ENCODE assay signal across 11 mouse cellular contexts in genomic region chr14:121799112-121799511, GRCm38 (mm10). TPM values are rescaled to one million over a fixed set of nuclear protein-coding genes. Genes with fewer than 3 reads are reported as not detected.
A peak's percentile ranks its signal among the peaks of the same experiment; 100 is the strongest.
DNase-seq lines count a peak whose midpoint lies in the region; ATAC-seq and TF ChIP-seq lines count a peak whose summit lies in the region.
"Had no signal": no experiment of that assay in that cellular context is flagged by ENCODE, and none has a peak within 500 bp of the region (broad histone marks: within the 10 kb centered on the region; RNA-seq: fewer than 3 reads in every experiment).

No protein-coding gene starts in this region.

- TF ChIP-seq CTCF in heart, adult 2 months (IDR thresholded peaks at IDR 0.05) = no peak
- no peak for TF ChIP-seq CTCF in stomach, postnatal 0 days (IDR thresholded peaks at IDR 0.05; ENCODE audit: low read depth)

- WGBS in heart, embryonic 11.5 days (ENCODE audit: insufficient replicate concordance) = 54% methylated on average over 7 of the region's 7 CpGs
- 55% methylated on average over 7 of the region's 7 CpGs for WGBS in heart, adult 2 months
- WGBS in neural tube, embryonic 13.5 days = 68% methylated on average over 7 of the region's 7 CpGs
- WGBS in large intestine, adult 2 months = 10% methylated on average over 7 of the region's 7 CpGs
- WGBS in stomach, postnatal 0 days = 27% methylated on average over 7 of the region's 7 CpGs
- WGBS in midbrain, embryonic 11.5 days = 86% methylated on average over 7 of the region's 7 CpGs

- H3K4me1 ChIP-seq in heart, embryonic 11.5 days (ENCODE audit: control insufficient read depth, insufficient read depth, low read length) = peaks cover 3% of the 10 kb centered on the region; the same call in 1 of the 2 replicates
- no peaks in the 10 kb centered on the region; the same call in 1 of the 2 replicates for H3K4me1 ChIP-seq in heart, adult 2 months (ENCODE audit: control insufficient read depth, insufficient read depth, low read length)
- H3K4me1 ChIP-seq in neural tube, embryonic 13.5 days (replicated peaks) = peaks cover 14% of the 10 kb centered on the region
- H3K4me1 ChIP-seq in stomach, postnatal 0 days (replicated peaks; ENCODE audit: control insufficient read depth, insufficient read depth) = no peaks in the 10 kb centered on the region
- no peaks in the 10 kb centered on the region; the same call in 1 of the 2 replicates for H3K4me1 ChIP-seq in midbrain, embryonic 11.5 days (ENCODE audit: control insufficient read depth, insufficient read depth, low read length)

- intact Hi-C loops in heart, adult 2 months (cut with DNase I) = loop anchor here (5.0 kb wide), 3 partner anchors 78 to 152 kb away; partner anchors contain the start of gene Ubac2

- no peak overlapping the region for H3K27ac ChIP-seq in heart, embryonic 11.5 days (ENCODE audit: low read depth, low read length)
- no peak overlapping the region for H3K27ac ChIP-seq in heart, adult 2 months
- no peak overlapping the region for H3K27ac ChIP-seq in neural tube, embryonic 13.5 days (replicated peaks)
- 0 out of 2 replicates have a peak overlapping the region, but pooled peaks have one; percentile 8 for H3K27ac ChIP-seq in stomach, postnatal 0 days (replicated peaks)
- H3K27ac ChIP-seq in midbrain, embryonic 11.5 days (ENCODE audit: low read depth, low read length) = no peak overlapping the region
- H3K27ac ChIP-seq: embryonic facial prominence, embryonic 13.5 days had no signal

- H3K79me2 ChIP-seq in heart, adult 2 months (replicated peaks; ENCODE audit: control insufficient read depth, insufficient read depth, low read length) = no peaks in the 10 kb centered on the region

- no peak overlapping the region for H3K9ac ChIP-seq in heart, embryonic 11.5 days (ENCODE audit: low read depth, low read length)
- no peak overlapping the region for H3K9ac ChIP-seq in heart, adult 2 months (ENCODE audit: low read depth, low read length)
- no peak overlapping the region for H3K9ac ChIP-seq in neural tube, embryonic 13.5 days
- H3K9ac ChIP-seq in stomach, postnatal 0 days (ENCODE audit: low read length) = no peak overlapping the region
- H3K9ac ChIP-seq in midbrain, embryonic 11.5 days (ENCODE audit: low read length) = no peak overlapping the region
- H3K9ac ChIP-seq: limb, embryonic 12.5 days had no signal

- TF ChIP-seq EP300 in heart, adult 2 months (IDR thresholded peaks at IDR 0.05; ENCODE audit: insufficient read depth, low read depth, low read length) = no peak
- TF ChIP-seq EP300 in stomach, postnatal 0 days (optimal IDR thresholded peaks at IDR 0.05) = no peak

- H3K4me2 ChIP-seq in heart, embryonic 11.5 days = peak overlapping the region; percentile 97
- H3K4me2 ChIP-seq in neural tube, embryonic 13.5 days = peak overlapping the region; percentile 79; the same call in 1 of the 2 replicates
- peak overlapping the region; percentile 69 for H3K4me2 ChIP-seq in stomach, postnatal 0 days (replicated peaks; ENCODE audit: low read depth)
- H3K4me2 ChIP-seq in midbrain, embryonic 11.5 days = no peak overlapping the region

- no peak for ATAC-seq in heart, embryonic 11.5 days (replicated peaks; ENCODE audit: insufficient number of reproducible peaks, low FRiP score, low TSS enrichment)
- ATAC-seq in neural tube, embryonic 13.5 days (ENCODE audit: low read depth) = no peak
- ATAC-seq in stomach, postnatal 0 days (ENCODE audit: low FRiP score, low TSS enrichment) = no peak
- no peak for ATAC-seq in midbrain, embryonic 11.5 days (ENCODE audit: low FRiP score)

- no peaks in the 10 kb centered on the region for H3K9me3 ChIP-seq in heart, embryonic 11.5 days (replicated peaks; ENCODE audit: control insufficient read depth, low read length)
- H3K9me3 ChIP-seq in neural tube, embryonic 13.5 days = no peaks in the 10 kb centered on the region
- H3K9me3 ChIP-seq in stomach, postnatal 0 days (ENCODE audit: control insufficient read depth, low read length) = no peaks in the 10 kb centered on the region
- no peaks in the 10 kb centered on the region for H3K9me3 ChIP-seq in midbrain, embryonic 11.5 days (ENCODE audit: control insufficient read depth, low read length)
- H3K9me3 ChIP-seq: embryonic facial prominence, embryonic 13.5 days; limb, embryonic 12.5 days had no signal

- H3K27me3 ChIP-seq in heart, embryonic 11.5 days (ENCODE audit: control insufficient read depth, insufficient read depth, low read length) = peaks cover 6% of the 10 kb centered on the region; the same call in 1 of the 2 replicates
- no peaks in the 10 kb centered on the region for H3K27me3 ChIP-seq in heart, adult 2 months (ENCODE audit: control insufficient read depth, insufficient read depth, low read length)
- H3K27me3 ChIP-seq in neural tube, embryonic 13.5 days = peaks cover 23% of the 10 kb centered on the region
- H3K27me3 ChIP-seq in stomach, postnatal 0 days (ENCODE audit: control insufficient read depth, insufficient read depth, low read length) = no peaks in the 10 kb centered on the region
- peaks cover 25% of the 10 kb centered on the region for H3K27me3 ChIP-seq in midbrain, embryonic 11.5 days (ENCODE audit: control insufficient read depth, insufficient read depth, low read length)
- H3K27me3 ChIP-seq: Patski had no signal

- no peak for TF ChIP-seq POLR2A in heart, adult 2 months (IDR thresholded peaks at IDR 0.05; ENCODE audit: insufficient read depth, low read depth, low read length)

- no peak for DNase-seq in heart, adult 2 months
- no peak for DNase-seq in neural tube, embryonic 10.5 days (ENCODE audit: extremely low spot score, low spot score)
- peak; percentile 64 for DNase-seq in large intestine, adult 2 months (ENCODE audit: low read depth, low spot score)
- no peak for DNase-seq in stomach, postnatal 0 days (ENCODE audit: low spot score)
- no peak for DNase-seq in midbrain, embryonic 11.5 days (ENCODE audit: low spot score, missing footprints)
- DNase-seq in thymus, postnatal 14 days = no peak

- H3K36me3 ChIP-seq in heart, embryonic 11.5 days (ENCODE audit: control insufficient read depth, insufficient read depth, low read length) = no peaks in the 10 kb centered on the region
- no peaks in the 10 kb centered on the region for H3K36me3 ChIP-seq in heart, adult 2 months (ENCODE audit: control insufficient read depth, insufficient read depth, low read length)
- no peaks in the 10 kb centered on the region for H3K36me3 ChIP-seq in neural tube, embryonic 13.5 days
- no peaks in the 10 kb centered on the region for H3K36me3 ChIP-seq in stomach, postnatal 0 days (ENCODE audit: control insufficient read depth, insufficient read depth, low read length)
- H3K36me3 ChIP-seq in midbrain, embryonic 11.5 days (ENCODE audit: control insufficient read depth, insufficient read depth, low read length) = no peaks in the 10 kb centered on the region
- H3K36me3 ChIP-seq: embryonic facial prominence, embryonic 13.5 days; limb, embryonic 12.5 days had no signal

- no peak overlapping the region for H3K4me3 ChIP-seq in heart, embryonic 11.5 days (ENCODE audit: low read depth, low read length)
- H3K4me3 ChIP-seq in heart, adult 2 months = no peak overlapping the region
- H3K4me3 ChIP-seq in neural tube, embryonic 13.5 days = no peak overlapping the region
- H3K4me3 ChIP-seq in stomach, postnatal 0 days (ENCODE audit: low read depth, low read length) = no peak overlapping the region
- no peak overlapping the region for H3K4me3 ChIP-seq in midbrain, embryonic 11.5 days (ENCODE audit: low read depth, low read length)

RNA-seq across cellular contexts. Expression of gene Dock9, which starts 1.5 kb away (rescaled TPM):
- polyA plus RNA-seq in heart, embryonic 11.5 days (2014; fragmentation: Nextera tagmentation; extraction: Ambion mirVana) = 6.7 and 7.0 TPM in 2 replicates
- total RNA-seq in heart, adult 2 months (2021) = 10 to 100 TPM; 24.0 to 25.7 TPM
- 19.8 and 27.1 TPM in 2 replicates for polyA plus RNA-seq in heart, adult 2 months (2012; rRNA removed)
- polyA plus RNA-seq in neural tube, embryonic 13.5 days (2015; fragmentation: Nextera tagmentation; extraction: Ambion mirVana) = 5.2 and 6.4 TPM in 2 replicates
- 7.0 and 8.2 TPM in 2 replicates for polyA plus RNA-seq in large intestine, adult 2 months (2012; rRNA removed)
- polyA plus RNA-seq in stomach, postnatal 0 days (2015; fragmentation: Nextera tagmentation; extraction: Ambion mirVana) = 6.4 and 7.3 TPM in 2 replicates
- polyA plus RNA-seq in midbrain, embryonic 11.5 days (2014; fragmentation: Nextera tagmentation; extraction: Ambion mirVana) = 4.1 and 4.2 TPM in 2 replicates
